Mouse (Mus musculus) heart, postnatal 0 days (tissue): ENCODE results near the gene Snurf. TPM values are rescaled to one million over a fixed set of nuclear protein-coding genes. Genes with fewer than 3 reads are reported as not detected.
A peak's percentile ranks its signal among the peaks of the same experiment; 100 is the strongest.

Experiments
- ATAC-seq: fragments of 200-750 bp; cut with Nextera tagmentation; 2 replicates; pipeline ENCODE4 v1.8.0; 2017; ENCODE audit warnings: low read depth, moderate number of reproducible peaks, moderate library complexity; ENCODE audit not compliant: insufficient read depth
- DNase-seq: peaks from one replicate; pipeline ENCODE4 v3.0.0-alpha.2; 2016; ENCODE audit warnings: low spot score
- H3K27ac ChIP-seq: fragments of 300-500 bp; sonication (generic); 2 replicates; pipeline ENCODE4 v1.5.1; 2014; ENCODE audit warnings: low read depth, mild to moderate bottlenecking
- H3K27me3 ChIP-seq: fragments of 300-500 bp; sonication (generic); 2 replicates; pipeline ENCODE4 v1.6.1; 2014; ENCODE audit warnings: low read length, mixed read lengths; ENCODE audit not compliant: control insufficient read depth, insufficient read depth
- H3K36me3 ChIP-seq: fragments of 300-500 bp; sonication (generic); replicated peaks from 2 replicates; pipeline ENCODE4 v1.6.1; 2014; ENCODE audit warnings: low read length, mixed read lengths; ENCODE audit not compliant: control insufficient read depth, insufficient read depth
- H3K4me1 ChIP-seq: fragments of 300-500 bp; sonication (generic); 2 replicates; pipeline ENCODE4 v1.6.1; 2014; ENCODE audit warnings: antibody characterized with exemption; ENCODE audit not compliant: control insufficient read depth, insufficient read depth
- H3K4me2 ChIP-seq: fragments of 300-500 bp; sonication (generic); 2 replicates; pipeline ENCODE4 v1.6.1; 2014; ENCODE audit warnings: low read depth, mild to moderate bottlenecking, low read length, moderate library complexity
- H3K4me3 ChIP-seq: fragments of 300-500 bp; sonication (generic); 2 replicates; pipeline ENCODE4 v1.5.1; 2014; ENCODE audit warnings: low read depth, low read length
- H3K9ac ChIP-seq: fragments of 300-500 bp; sonication (generic); replicated peaks from 2 replicates; pipeline ENCODE4 v1.6.1; 2014; ENCODE audit warnings: low read depth, low read length, mixed read lengths
- H3K9me3 ChIP-seq: fragments of 300-500 bp; sonication (generic); replicated peaks from 2 replicates; pipeline ENCODE4 v1.6.1; 2016; ENCODE audit warnings: low read length; ENCODE audit not compliant: control insufficient read depth
- CTCF ChIP-seq: IDR thresholded peaks from 2 replicates; pipeline ENCODE4 v1.5.1; 2016; ENCODE audit warnings: antibody characterized with exemption, control low read depth, low read depth
- EP300 ChIP-seq: IDR thresholded peaks from 2 replicates; pipeline ENCODE4 v1.6.1; 2016; ENCODE audit warnings: antibody characterized with exemption, low read depth
- WGBS: fragments of 180-500 bp; shearing (Covaris S2); extraction: QIAGEN DNeasy Blood & Tissue Kit; methylation state at CpG from one replicate; pipeline ENCODE4 v1.1.7; 2014; 5-methylcytosine and 5-hydroxymethylcytosine counted together
- polyA plus RNA-seq: library from polyadenylated mRNA; unstranded; fragments of >200 nt; fragmentation: Nextera tagmentation; extraction: Ambion mirVana; gene quantifications from 2 replicates; pipeline ENCODE4 v1.2.1, GENCODE M21; 2015
- total RNA-seq: library from RNA; depleted of rRNA; stranded (reverse); fragments of >200 nt; gene quantifications from 2 replicates; pipeline ENCODE4 v1.2.3, GENCODE M21; 2014; ENCODE audit warnings: low replicate concordance; rRNA removed

Snurf gene
- total and polyA plus RNA-seq, 2 experiments from 2014 or later, result 62.9 TPM; not detected in 1

- Histone ChIP-seq H3K27ac (peak overlapping the region; percentile 52), H3K4me2 (peak overlapping the region; percentile 65), H3K4me1 (no peaks in the 10 kb centered on the region), H3K27me3 (no peaks in the 10 kb centered on the region), H3K9me3 (no peaks in the 10 kb centered on the region), H3K4me3 (peak overlapping the region; percentile 56), H3K9ac (peak overlapping the region; percentile 54), H3K36me3 (no peaks in the 10 kb centered on the region)
- DNase-seq (no peak), ATAC-seq (peak; percentile 69)
- no peak for TF ChIP-seq EP300
- no peak for TF ChIP-seq CTCF
- WGBS, result 47% methylated on average over 22 of the region's 22 CpGs
Measured at GRCm38 (mm10) chr7:60003921-60004605, 786 bp downstream of the Snurf start.

- Histone ChIP-seq H3K4me3 (peak overlapping the region; percentile 56), H3K9me3 (no peaks in the 10 kb centered on the region), H3K27ac (no peak overlapping the region), H3K27me3 (no peaks in the 10 kb centered on the region), H3K36me3 (no peaks in the 10 kb centered on the region), H3K4me1 (no peaks in the 10 kb centered on the region), H3K9ac (peak overlapping the region; percentile 54; the same call in 1 of the 2 replicates), H3K4me2 (peak overlapping the region; percentile 65)
- DNase-seq (no peak), ATAC-seq (no peak)
- WGBS, result 59% methylated on average over 12 of the region's 12 CpGs
- no peak for TF ChIP-seq EP300
- no peak for TF ChIP-seq CTCF
Measured at GRCm38 (mm10) chr7:60003006-60003865, 1.6 kb downstream of the Snurf start.

- H3K4me2 ChIP-seq, result no peak overlapping the region
- H3K9me3 ChIP-seq, result no peaks in the 10 kb centered on the region
- 56% methylated on average over 1 of the region's 1 CpGs for WGBS
- H3K4me1 ChIP-seq, result no peaks in the 10 kb centered on the region
- no peak overlapping the region for H3K27ac ChIP-seq
- H3K36me3 ChIP-seq, result no peaks in the 10 kb centered on the region
- no peak for DNase-seq
- no peak overlapping the region for H3K9ac ChIP-seq
- no peak for ATAC-seq
- no peak for TF ChIP-seq CTCF
- TF ChIP-seq EP300, result no peak
- no peak overlapping the region for H3K4me3 ChIP-seq
- no peaks in the 10 kb centered on the region for H3K27me3 ChIP-seq
Measured at GRCm38 (mm10) chr7:59978646-59979045, 26.2 kb downstream of the Snurf start.

Other genes starting within 250 kb of the Snurf start
- gene Gm38393, start within 50 bp of the Snurf start, total RNA-seq, result 3.9 and 10.0 TPM in 2 replicates
- 0.30 and 0.38 TPM in 2 replicates for gene Gm38393, start within 50 bp of the Snurf start, polyA plus RNA-seq
- gene Snrpn, start 135.2 kb upstream of the Snurf start, total RNA-seq, result 25.5 and 27.2 TPM in 2 replicates
- 71.8 and 84.1 TPM in 2 replicates for gene Snrpn, start 135.2 kb upstream of the Snurf start, polyA plus RNA-seq